Mouse (Mus musculus) limb, embryonic 12.5 days (tissue): Measurements from ENCODE around the gene Prss50. TPM values are rescaled to one million over a fixed set of nuclear protein-coding genes. Genes with fewer than 3 reads are reported as not detected.

Experiments
- ATAC-seq: fragments of 200-750 bp; cut with Nextera tagmentation; 2 replicates; pipeline ENCODE4 v1.8.0; 2017; ENCODE audit warnings: low read depth, moderate TSS enrichment; ENCODE audit not compliant: insufficient number of reproducible peaks, insufficient read depth, low FRiP score, low TSS enrichment
- H3K27ac ChIP-seq: fragments of 300-500 bp; sonication (generic); 2 replicates; pipeline ENCODE4 v1.5.1; 2016; ENCODE audit warnings: mild to moderate bottlenecking, moderate library complexity
- H3K27me3 ChIP-seq: fragments of 300-500 bp; sonication (generic); 2 replicates; pipeline ENCODE4 v1.6.1; 2016; ENCODE audit warnings: mild to moderate bottlenecking, moderate library complexity
- H3K36me3 ChIP-seq: fragments of 300-500 bp; sonication (generic); 2 replicates; pipeline ENCODE4 v1.6.1; 2016; ENCODE audit warnings: mild to moderate bottlenecking, moderate library complexity
- H3K4me1 ChIP-seq: fragments of 300-500 bp; sonication (generic); replicated peaks from 2 replicates; pipeline ENCODE4 v1.6.1; 2016
- H3K4me2 ChIP-seq: fragments of 300-500 bp; sonication (generic); 2 replicates; pipeline ENCODE4 v1.6.1; 2016; ENCODE audit warnings: mild to moderate bottlenecking, moderate library complexity
- H3K4me3 ChIP-seq: fragments of 300-500 bp; sonication (generic); replicated peaks from 2 replicates; pipeline ENCODE4 v1.5.1; 2016; ENCODE audit warnings: mild to moderate bottlenecking
- H3K9ac ChIP-seq: fragments of 300-500 bp; sonication (generic); replicated peaks from 2 replicates; pipeline ENCODE4 v1.6.1; 2016; ENCODE audit warnings: mild to moderate bottlenecking, moderate library complexity
- H3K9me3 ChIP-seq: fragments of 300-500 bp; sonication (generic); 2 replicates; pipeline ENCODE4 v1.6.1; 2016; ENCODE audit warnings: mild to moderate bottlenecking, moderate library complexity
- WGBS: fragments of 180-500 bp; shearing (Covaris S2); methylation state at CpG from one replicate; pipeline ENCODE4 v1.1.7; 2016; 5-methylcytosine and 5-hydroxymethylcytosine counted together
- polyA plus RNA-seq: library from polyadenylated mRNA; unstranded; fragments of >200 nt; fragmentation: Nextera tagmentation; extraction: Ambion mirVana; gene quantifications from 2 replicates; pipeline ENCODE4 v1.2.1, GENCODE M21; 2016

Gene Prss50
- polyA plus RNA-seq, 1 experiment from 2014 or later: 0.65 TPM

DNA sequence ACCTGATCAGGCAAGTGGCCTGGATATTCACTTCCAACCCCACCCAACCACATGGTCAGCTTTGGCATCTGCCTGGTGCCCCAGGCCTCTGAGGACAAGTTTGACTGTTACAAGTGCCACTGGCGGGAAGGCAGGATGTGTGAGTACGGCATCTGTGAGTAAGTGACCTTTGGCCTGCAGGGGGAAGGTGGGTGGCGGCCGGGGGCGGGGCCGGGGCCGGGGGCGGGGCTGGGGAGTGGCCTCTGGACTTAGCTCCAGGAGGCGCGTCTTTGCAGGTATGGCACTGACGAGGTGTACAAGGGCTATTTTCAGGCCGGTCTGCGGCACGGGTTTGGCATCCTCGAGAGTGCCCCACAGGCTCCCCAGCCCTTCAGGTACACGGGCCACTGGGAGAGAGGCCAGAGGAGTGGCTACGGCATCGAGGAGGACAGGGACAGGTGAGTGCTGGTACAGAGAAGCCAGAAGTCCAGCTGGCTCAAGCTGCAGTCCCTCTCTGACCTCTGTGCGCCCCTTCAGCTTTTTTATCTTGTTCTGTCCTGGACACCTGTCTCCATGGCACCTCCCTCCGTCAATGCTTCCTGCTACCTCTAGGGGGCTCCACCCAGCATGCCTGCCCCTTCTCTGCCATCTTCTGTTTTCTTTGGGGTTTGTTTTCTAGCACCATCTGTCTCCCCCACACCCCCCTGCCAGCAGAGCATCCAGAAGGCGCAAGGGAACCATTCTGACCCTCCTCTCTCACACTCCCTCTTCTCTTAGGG is 32.4 kb downstream of the Prss50 start:
- H3K4me3 ChIP-seq: no peak overlapping the region
- 11% methylated on average over 21 of the region's 21 CpGs for WGBS
- H3K4me2 ChIP-seq: peak overlapping the region; percentile 24
- H3K36me3 ChIP-seq: no peaks in the 10 kb centered on the region
- no peak overlapping the region for H3K9ac ChIP-seq
- no peak for ATAC-seq
- H3K27me3 ChIP-seq: peaks cover 11% of the 10 kb centered on the region; the same call in 1 of the 2 replicates
- peaks cover 9% of the 10 kb centered on the region; the same call in 1 of the 2 replicates for H3K4me1 ChIP-seq
- no peaks in the 10 kb centered on the region for H3K9me3 ChIP-seq
- no peak overlapping the region for H3K27ac ChIP-seq

DNA sequence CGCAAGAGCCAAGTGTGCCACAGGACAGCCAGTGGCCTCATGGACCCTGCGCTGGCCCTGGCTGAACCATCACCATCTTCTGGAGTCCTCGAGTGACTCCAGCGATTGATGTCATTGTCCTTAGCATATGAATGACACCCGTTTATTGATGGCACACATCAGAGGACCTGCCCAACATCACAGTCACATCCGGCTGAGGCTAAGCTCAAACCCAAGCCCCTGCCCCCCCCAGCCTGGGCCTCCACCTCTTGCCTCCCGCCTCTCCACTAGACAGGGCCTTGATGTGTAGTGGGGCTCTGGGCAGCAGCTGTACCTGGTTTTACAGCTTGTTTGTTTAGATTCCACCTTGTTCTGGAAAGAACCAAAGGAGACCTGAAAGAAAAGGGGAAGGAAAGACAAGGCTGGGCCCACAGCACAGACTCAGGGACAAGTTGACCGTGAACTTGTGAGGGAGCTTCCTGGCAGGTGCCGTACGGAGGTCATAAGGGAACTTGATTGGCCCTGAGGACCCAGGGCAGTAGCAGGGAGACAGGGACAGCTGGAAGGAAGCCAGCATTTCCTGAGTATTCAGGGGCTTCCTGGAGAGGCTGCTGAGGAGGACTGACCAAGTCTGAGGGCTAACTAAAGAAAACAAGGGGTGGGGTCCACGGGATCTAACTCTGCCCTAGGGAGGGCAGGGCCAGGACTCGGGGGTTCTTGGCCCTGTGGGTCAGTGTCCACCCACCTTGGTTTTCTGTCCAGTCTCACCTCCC is 33.5 kb downstream of the Prss50 start:
- no peaks in the 10 kb centered on the region for H3K9me3 ChIP-seq

DNA sequence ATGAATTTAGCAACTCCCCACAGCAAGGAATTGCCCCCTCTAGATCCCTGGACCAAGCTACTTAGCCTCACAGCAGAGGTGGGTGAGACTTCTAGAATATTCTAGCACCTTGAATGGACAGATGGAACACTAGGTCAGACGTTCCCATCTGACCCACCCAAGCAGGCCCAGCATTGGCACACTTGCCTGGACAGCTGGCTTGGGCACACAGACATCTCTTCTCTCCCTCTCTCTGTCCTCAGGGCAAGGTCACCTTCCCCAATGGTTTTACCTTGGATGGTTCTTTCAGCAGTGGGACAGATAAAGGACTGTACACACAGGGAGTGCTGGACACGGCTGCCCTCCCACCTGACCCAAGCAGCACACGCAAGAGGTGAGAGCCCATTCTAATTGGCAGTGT is 34.8 kb downstream of the Prss50 start:
- H3K9ac ChIP-seq: no peak overlapping the region
- H3K4me2 ChIP-seq: no peak overlapping the region
- peaks cover 11% of the 10 kb centered on the region; the same call in 1 of the 2 replicates for H3K27me3 ChIP-seq
- no peak overlapping the region for H3K27ac ChIP-seq
- 87% methylated on average over 3 of the region's 3 CpGs for WGBS
- ATAC-seq: no peak
- no peaks in the 10 kb centered on the region for H3K36me3 ChIP-seq
- H3K4me1 ChIP-seq: peaks cover 25% of the 10 kb centered on the region
- H3K4me3 ChIP-seq: no peak overlapping the region
- H3K9me3 ChIP-seq: no peaks in the 10 kb centered on the region

More for the DNA sequence above, 33.5 kb downstream of the Prss50 start:
- no peak overlapping the region for H3K27ac ChIP-seq
- ATAC-seq: no peak
- no peak overlapping the region for H3K9ac ChIP-seq
- 77% methylated on average over 12 of the region's 12 CpGs for WGBS
- H3K36me3 ChIP-seq: no peaks in the 10 kb centered on the region
- peaks cover 18% of the 10 kb centered on the region for H3K4me1 ChIP-seq
- no peak overlapping the region for H3K4me3 ChIP-seq
- peaks cover 11% of the 10 kb centered on the region; the same call in 1 of the 2 replicates for H3K27me3 ChIP-seq
- H3K4me2 ChIP-seq: no peak overlapping the region

DNA sequence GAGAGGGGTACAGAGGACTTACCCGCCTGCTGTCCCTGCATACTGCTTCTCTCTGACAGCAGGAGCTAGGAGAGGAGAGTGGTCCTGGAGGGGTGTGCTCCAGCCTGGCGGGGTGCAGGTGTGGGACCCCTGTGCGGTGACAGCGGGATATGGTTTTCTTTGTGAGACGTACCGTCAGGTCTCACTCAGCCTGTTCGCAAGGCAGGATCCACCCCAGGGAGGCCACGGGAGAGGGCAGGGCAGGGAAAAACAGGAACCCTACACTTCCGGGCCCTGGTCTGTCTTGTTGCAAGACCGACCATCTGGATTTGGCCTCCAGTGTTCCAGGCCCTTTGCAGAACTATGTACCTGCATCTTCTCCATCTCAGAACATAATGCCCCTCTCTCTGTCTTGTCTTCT is 35.7 kb downstream of the Prss50 start:
- Histone ChIP-seq H3K4me2 (no peak overlapping the region), H3K4me3 (no peak overlapping the region), H3K9me3 (no peaks in the 10 kb centered on the region), H3K27me3 (peaks cover 11% of the 10 kb centered on the region), H3K4me1 (peaks cover 25% of the 10 kb centered on the region), H3K27ac (no peak overlapping the region), H3K9ac (no peak overlapping the region), H3K36me3 (no peaks in the 10 kb centered on the region)
- 74% methylated on average over 10 of the region's 10 CpGs for WGBS
- ATAC-seq: no peak

DNA sequence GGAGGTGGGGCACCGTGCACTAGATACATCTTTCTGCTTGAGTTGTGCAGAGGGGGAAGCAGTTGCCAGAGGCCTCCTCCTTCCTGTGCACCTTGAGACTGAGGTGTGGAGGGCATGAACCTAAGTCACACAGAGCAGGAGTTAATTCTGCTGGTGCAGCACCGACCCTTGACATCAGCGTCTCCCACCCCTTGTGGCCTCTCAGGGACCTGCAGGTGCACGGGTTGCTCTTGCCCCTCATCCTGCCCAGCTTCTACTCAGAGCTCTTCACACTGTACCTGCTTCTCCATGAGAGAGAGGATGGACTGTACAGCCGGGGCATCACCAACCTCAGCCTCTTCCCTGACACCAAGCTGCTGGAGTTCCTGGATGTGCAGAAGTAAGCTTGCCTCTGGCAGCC is 37.7 kb downstream of the Prss50 start:
- no peak overlapping the region for H3K27ac ChIP-seq
- no peaks in the 10 kb centered on the region for H3K9me3 ChIP-seq
- peaks cover 16% of the 10 kb centered on the region for H3K4me1 ChIP-seq
- no peak for ATAC-seq
- no peak overlapping the region for H3K4me2 ChIP-seq
- 53% methylated on average over 5 of the region's 5 CpGs for WGBS
- no peak overlapping the region for H3K4me3 ChIP-seq
- H3K27me3 ChIP-seq: peaks cover 16% of the 10 kb centered on the region
- H3K36me3 ChIP-seq: no peaks in the 10 kb centered on the region
- no peak overlapping the region for H3K9ac ChIP-seq

DNA sequence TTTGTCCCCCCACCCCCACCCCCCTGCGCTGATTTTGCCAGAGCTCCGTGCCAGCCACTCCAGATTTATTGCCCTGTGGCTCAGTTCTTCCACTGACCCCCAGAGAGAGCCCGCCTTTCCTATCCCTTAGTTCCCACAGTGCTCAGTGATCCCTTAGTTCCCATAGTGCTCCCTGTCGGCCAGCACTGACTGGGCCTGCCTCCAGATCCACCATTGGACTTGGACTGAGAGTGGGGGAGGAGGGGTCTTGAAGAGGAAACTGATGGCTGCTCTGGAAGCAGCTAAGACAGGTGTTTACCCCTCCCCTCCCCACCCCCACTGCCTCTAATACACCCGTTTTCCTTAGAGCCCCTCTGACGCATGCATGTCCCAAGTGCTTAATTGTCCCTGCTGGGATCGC is 38.2 kb downstream of the Prss50 start:
- no peaks in the 10 kb centered on the region for H3K36me3 ChIP-seq
- H3K27me3 ChIP-seq: peaks cover 16% of the 10 kb centered on the region
- no peak overlapping the region; the same call in 1 of the 2 replicates for H3K9ac ChIP-seq
- no peak overlapping the region for H3K27ac ChIP-seq
- whole genome bisulfite sequencing: 12% methylated on average over 7 of the region's 7 CpGs
- H3K4me2 ChIP-seq: peak overlapping the region; percentile 32
- H3K4me1 ChIP-seq: peaks cover 16% of the 10 kb centered on the region
- no peaks in the 10 kb centered on the region for H3K9me3 ChIP-seq
- ATAC-seq: no peak
- H3K4me3 ChIP-seq: no peak overlapping the region; the same call in 1 of the 2 replicates

DNA sequence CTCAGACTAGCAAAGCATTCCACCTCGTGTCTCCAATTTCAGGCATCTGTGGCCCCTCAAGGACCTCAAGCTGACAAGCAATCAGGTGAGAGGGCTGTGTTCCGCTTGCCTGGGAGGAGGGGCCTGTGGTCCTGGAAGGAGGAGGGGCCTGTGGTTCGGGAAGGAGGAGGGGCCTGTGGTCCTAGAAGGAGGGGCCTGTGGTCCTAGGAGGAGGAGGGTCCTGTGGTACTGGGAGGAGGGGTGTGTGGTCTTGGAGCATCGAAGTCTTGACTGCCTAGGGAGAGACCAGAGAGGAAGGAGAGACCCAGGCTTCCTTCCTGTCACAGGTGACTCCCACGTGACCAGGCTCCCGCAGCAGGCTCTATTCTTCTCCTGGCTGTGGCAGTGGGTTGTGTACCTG is 38.8 kb downstream of the Prss50 start:
- H3K4me1 ChIP-seq: peaks cover 16% of the 10 kb centered on the region
- no peaks in the 10 kb centered on the region for H3K9me3 ChIP-seq
- peak overlapping the region; percentile 32 for H3K4me2 ChIP-seq
- no peak overlapping the region; the same call in 1 of the 2 replicates for H3K9ac ChIP-seq
- H3K27me3 ChIP-seq: peaks cover 16% of the 10 kb centered on the region
- WGBS: 5% methylated on average over 6 of the region's 6 CpGs
- H3K36me3 ChIP-seq: no peaks in the 10 kb centered on the region
- peak; percentile 33; the same call in 1 of the 2 replicates for ATAC-seq
- H3K27ac ChIP-seq: no peak overlapping the region
- H3K4me3 ChIP-seq: no peak overlapping the region; the same call in 1 of the 2 replicates

DNA sequence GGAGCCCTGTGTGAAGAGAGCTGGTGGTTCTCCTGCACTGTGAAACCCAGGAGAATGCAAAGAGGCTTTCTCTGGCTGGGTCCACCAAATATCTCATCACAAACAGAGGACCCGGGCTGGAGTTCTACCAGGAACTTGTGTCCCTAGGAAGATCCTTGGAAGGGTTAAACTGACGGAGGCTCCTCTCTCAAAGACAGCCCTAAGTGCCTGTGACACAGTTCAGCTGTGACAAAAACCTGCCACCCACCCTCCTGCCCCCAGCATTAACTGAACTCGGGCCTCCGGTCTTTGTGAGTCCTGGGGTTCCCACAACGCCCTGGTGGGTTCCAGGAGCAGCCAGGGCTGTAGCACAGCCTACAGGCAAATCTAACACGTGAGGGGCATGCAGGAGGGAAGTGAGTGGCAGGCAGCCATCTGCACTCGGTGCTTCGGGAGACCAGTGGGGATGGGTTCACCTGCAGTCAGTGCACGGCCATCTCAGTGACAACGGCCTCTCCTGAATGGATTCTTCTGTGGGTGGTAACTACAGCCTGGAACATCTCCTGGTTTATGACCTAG is 41.8 kb downstream of the Prss50 start:
- no peaks in the 10 kb centered on the region for H3K9me3 ChIP-seq
- WGBS: 59% methylated on average over 10 of the region's 10 CpGs
- no peak overlapping the region for H3K4me2 ChIP-seq
- H3K4me1 ChIP-seq: peaks cover 16% of the 10 kb centered on the region
- peaks cover 9% of the 10 kb centered on the region for H3K27me3 ChIP-seq
- no peak overlapping the region for H3K27ac ChIP-seq
- H3K36me3 ChIP-seq: no peaks in the 10 kb centered on the region
- H3K9ac ChIP-seq: no peak overlapping the region
- no peak overlapping the region for H3K4me3 ChIP-seq
- no peak for ATAC-seq

DNA sequence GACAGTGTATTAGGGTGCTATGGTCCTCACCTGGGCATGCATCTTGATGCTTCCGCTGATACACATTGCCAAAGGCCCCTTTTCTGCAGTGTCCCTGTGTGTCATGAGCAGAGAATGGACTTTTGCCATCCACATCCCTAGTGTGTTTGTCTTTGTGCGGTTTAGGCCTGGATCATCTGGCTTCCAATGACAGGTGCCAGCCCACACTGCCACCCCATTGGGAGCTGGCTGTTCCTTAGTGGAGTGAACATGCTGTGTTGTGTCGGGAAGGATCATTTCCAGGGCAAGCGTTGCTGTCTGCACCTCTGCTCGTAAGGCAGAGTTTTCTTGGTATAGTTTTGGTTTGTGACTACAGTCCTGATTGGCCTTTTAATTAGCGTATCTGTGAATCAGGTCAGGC is 43.4 kb downstream of the Prss50 start:
- Histone ChIP-seq H3K27ac (no peak overlapping the region), H3K4me3 (no peak overlapping the region), H3K9ac (no peak overlapping the region), H3K4me1 (peaks cover 7% of the 10 kb centered on the region), H3K27me3 (peaks cover 5% of the 10 kb centered on the region; the same call in 1 of the 2 replicates), H3K36me3 (no peaks in the 10 kb centered on the region), H3K4me2 (no peak overlapping the region), H3K9me3 (no peaks in the 10 kb centered on the region)
- no peak for ATAC-seq
- 84% methylated on average over 6 of the region's 6 CpGs for WGBS

DNA sequence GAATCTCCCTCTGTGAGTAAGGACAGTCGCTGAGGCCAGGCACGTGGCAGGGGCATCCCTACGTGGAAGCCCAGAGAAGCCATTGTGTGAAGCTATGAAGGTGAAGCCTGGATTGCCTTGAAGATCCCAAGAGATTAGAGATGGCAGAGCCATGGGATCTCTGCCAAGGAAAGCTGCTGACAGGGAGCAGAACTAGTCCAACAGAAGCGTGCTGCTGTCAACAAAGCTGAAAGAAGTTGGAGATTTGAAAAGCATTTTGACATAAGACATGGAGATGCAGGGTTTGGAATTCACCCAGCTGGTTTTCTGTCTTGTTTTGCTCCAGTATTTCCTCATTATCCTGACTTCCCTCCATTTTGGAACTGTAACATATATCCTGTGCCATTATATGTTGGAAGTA is 44.5 kb downstream of the Prss50 start:
- no peak overlapping the region for H3K9ac ChIP-seq
- ATAC-seq: no peak
- 84% methylated on average over 4 of the region's 4 CpGs for WGBS

DNA sequence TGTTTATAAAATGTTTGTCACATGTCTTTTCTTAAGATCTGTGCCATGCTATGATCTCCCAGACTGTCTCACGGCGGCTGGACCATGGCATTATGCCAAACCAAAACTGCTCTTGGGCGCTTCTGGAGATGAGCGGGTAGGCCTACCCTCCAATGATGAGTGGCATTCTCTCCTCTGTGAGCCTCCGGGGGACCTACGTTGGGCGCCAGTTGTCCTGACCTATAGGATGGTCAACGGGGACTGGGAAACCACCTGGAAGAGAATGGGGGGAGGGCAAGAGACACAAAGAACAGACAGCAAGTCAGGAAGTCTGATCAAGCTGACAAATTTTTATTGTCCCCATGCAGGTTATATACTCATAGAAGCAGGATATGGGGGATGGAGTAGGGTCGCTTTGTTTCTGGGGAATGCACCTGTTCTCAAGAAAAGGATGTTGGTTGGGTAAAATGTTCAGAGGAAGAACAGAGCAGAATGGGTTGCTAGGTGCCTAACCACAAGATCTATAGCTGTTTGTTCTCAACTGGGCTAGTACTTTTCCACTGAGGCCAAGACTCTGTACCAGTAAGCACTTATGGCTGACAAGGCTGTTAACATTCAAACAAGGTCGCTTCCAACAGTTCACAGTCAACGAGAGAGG is 49.6 kb downstream of the Prss50 start:
- H3K9me3 ChIP-seq: no peaks in the 10 kb centered on the region
- no peaks in the 10 kb centered on the region for H3K4me1 ChIP-seq
- H3K36me3 ChIP-seq: no peaks in the 10 kb centered on the region
- ATAC-seq: no peak
- no peak overlapping the region for H3K27ac ChIP-seq
- H3K9ac ChIP-seq: no peak overlapping the region
- H3K4me2 ChIP-seq: no peak overlapping the region
- no peak overlapping the region for H3K4me3 ChIP-seq
- no peaks in the 10 kb centered on the region for H3K27me3 ChIP-seq
- WGBS: 92% methylated on average over 11 of the region's 11 CpGs

More for the DNA sequence above, 44.5 kb downstream of the Prss50 start:
- Histone ChIP-seq H3K36me3 (no peaks in the 10 kb centered on the region), H3K27me3 (peaks cover 5% of the 10 kb centered on the region; the same call in 1 of the 2 replicates), H3K27ac (no peak overlapping the region), H3K4me3 (no peak overlapping the region), H3K4me1 (no peaks in the 10 kb centered on the region), H3K4me2 (no peak overlapping the region), H3K9me3 (no peaks in the 10 kb centered on the region)
